10 mouse cellular contexts compared by ENCODE assay signal in genomic region chr10:63583798-63584374, GRCm38 (mm10).
DNase-seq lines count a peak whose midpoint lies in the region; ATAC-seq and TF ChIP-seq lines count a peak whose summit lies in the region.
"Had no signal": no experiment of that assay in that cellular context is flagged by ENCODE, and none has a peak within 500 bp of the region (broad histone marks: within the 10 kb centered on the region; RNA-seq: fewer than 3 reads in every experiment).

No protein-coding gene starts in this region.

- H3K9ac ChIP-seq in lung, embryonic 14.5 days = no peak overlapping the region
- H3K9ac ChIP-seq in intestine, embryonic 16.5 days (ENCODE audit: low read depth, low read length) = no peak overlapping the region

- ATAC-seq in frontal cortex, adult (ENCODE audit: low TSS enrichment) = peak; percentile 89
- no peak for ATAC-seq in lung, embryonic 14.5 days (ENCODE audit: insufficient read depth)
- no peak for ATAC-seq in intestine, embryonic 16.5 days
- no peak for ATAC-seq in erythroblast, adult 5-6 weeks (replicated peaks; ENCODE audit: low FRiP score, poor library complexity, severe bottlenecking)

- H3K4me1 ChIP-seq in lung, embryonic 14.5 days (ENCODE audit: insufficient read depth) = no peaks in the 10 kb centered on the region
- no peaks in the 10 kb centered on the region for H3K4me1 ChIP-seq in intestine, embryonic 16.5 days (ENCODE audit: control insufficient read depth, insufficient read depth, low read length)

- H3K4me2 ChIP-seq in lung, embryonic 14.5 days = peak overlapping the region; percentile 34; the same call in 1 of the 2 replicates
- H3K4me2 ChIP-seq in intestine, embryonic 16.5 days (ENCODE audit: low read depth, low read length) = 0 out of 2 replicates have a peak overlapping the region, but pooled peaks have one; percentile 7

- H3K27me3 ChIP-seq in lung, embryonic 14.5 days (ENCODE audit: insufficient read depth, low read length) = no peaks in the 10 kb centered on the region
- no peaks in the 10 kb centered on the region for H3K27me3 ChIP-seq in intestine, embryonic 16.5 days (replicated peaks; ENCODE audit: control insufficient read depth, insufficient read depth, low read length)

- DNase-seq in frontal cortex, postnatal 25 days (ENCODE audit: low spot score in 2 of 2) = no peak
- DNase-seq in lung, embryonic 14.5 days = peak; percentile 10
- no peak for DNase-seq in lung, postnatal 4 days
- DNase-seq in R1 (ENCODE audit: low read depth, low spot score) = peak; percentile 34
- DNase-seq in gastrocnemius, adult 8-10 months (ENCODE audit: low spot score in 2 of 2) = no peak
- DNase-seq: B cell, adult 2 months; layer of hippocampus, adult 9-11 months had no signal

- no peak for TF ChIP-seq CTCF in lung, embryonic 14.5 days (IDR thresholded peaks at IDR 0.05; ENCODE audit: low read depth)

- WGBS in lung, embryonic 14.5 days = 61% methylated on average over 20 of the region's 20 CpGs
- WGBS in intestine, embryonic 16.5 days = 70% methylated on average over 20 of the region's 20 CpGs

- no peak overlapping the region for H3K4me3 ChIP-seq in lung, embryonic 14.5 days (ENCODE audit: low read depth, low read length)
- no peak overlapping the region for H3K4me3 ChIP-seq in intestine, embryonic 16.5 days (ENCODE audit: low read length)

- H3K36me3 ChIP-seq in lung, embryonic 14.5 days (ENCODE audit: insufficient read depth) = no peaks in the 10 kb centered on the region
- H3K36me3 ChIP-seq in intestine, embryonic 16.5 days (ENCODE audit: control insufficient read depth, insufficient read depth, low read length) = no peaks in the 10 kb centered on the region

- H3K27ac ChIP-seq in lung, embryonic 14.5 days (ENCODE audit: low read depth) = no peak overlapping the region
- no peak overlapping the region for H3K27ac ChIP-seq in intestine, embryonic 16.5 days (ENCODE audit: low read length)

- no peaks in the 10 kb centered on the region for H3K9me3 ChIP-seq in lung, embryonic 14.5 days (ENCODE audit: low read depth, low read length)
- H3K9me3 ChIP-seq in intestine, embryonic 16.5 days (ENCODE audit: control insufficient read depth, low read length) = no peaks in the 10 kb centered on the region

Comparison
In these comparisons a context has a peak if more than half of its experiments do, and no peak if none do; other contexts are left out.
1. DNase-seq: peak in lung, embryonic 14.5 days (single experiment) and R1 (single experiment); none in frontal cortex, postnatal 25 days (0 of 2), lung, postnatal 4 days (0 of 2) and gastrocnemius, adult 8-10 months (0 of 2).